Comparison of ENCODE assay signal across 8 mouse cellular contexts in genomic region chr12:70234938-70235484, GRCm38 (mm10). TPM values are rescaled to one million over a fixed set of nuclear protein-coding genes. Genes with fewer than 3 reads are reported as not detected.
DNase-seq lines count a peak whose midpoint lies in the region; ATAC-seq lines count a peak whose summit lies in the region.

No protein-coding gene starts in this region.

- peak overlapping the region; percentile 39 for H3K4me3 ChIP-seq in forebrain, embryonic 16.5 days (replicated peaks; ENCODE audit: low read length)
- H3K4me3 ChIP-seq in hindbrain, embryonic 12.5 days: peak overlapping the region; percentile 28

- peaks cover 12% of the 10 kb centered on the region for H3K4me1 ChIP-seq in forebrain, embryonic 16.5 days (replicated peaks; ENCODE audit: control insufficient read depth, insufficient read depth, low read length)
- peaks cover 8% of the 10 kb centered on the region for H3K4me1 ChIP-seq in hindbrain, embryonic 12.5 days

- H3K27ac ChIP-seq in forebrain, embryonic 16.5 days (ENCODE audit: low read length): peak overlapping the region; percentile 33
- H3K27ac ChIP-seq in hindbrain, embryonic 12.5 days: no peak overlapping the region

- peak; percentile 75 for DNase-seq in left cerebral cortex, adult 18-20 months (ENCODE audit: low spot score in 2 of 2)
- no peak for DNase-seq in left cerebral cortex, postnatal 36 days (ENCODE audit: low spot score in 2 of 2)
- DNase-seq in cerebellum, adult 8-10 months: peak; percentile 65
- peak; percentile 79 for DNase-seq in left cerebral cortex, postnatal 4 days
- DNase-seq in mesoderm, embryonic 11.5 days (ENCODE audit: low read depth, low spot score): peak; percentile 86
- peak; percentile 53 to 68 for DNase-seq in spleen, postnatal 10 days (ENCODE audit: low spot score in 2 of 2)

- H3K9ac ChIP-seq in forebrain, embryonic 16.5 days (replicated peaks; ENCODE audit: low read depth, low read length): peak overlapping the region; percentile 59
- 0 out of 2 replicates have a peak overlapping the region, but pooled peaks have one; percentile 27 for H3K9ac ChIP-seq in hindbrain, embryonic 12.5 days

- H3K36me3 ChIP-seq in forebrain, embryonic 16.5 days (ENCODE audit: control insufficient read depth, insufficient read depth): no peaks in the 10 kb centered on the region
- no peaks in the 10 kb centered on the region for H3K36me3 ChIP-seq in hindbrain, embryonic 12.5 days

- 3% methylated on average over 13 of the region's 13 CpGs for WGBS in forebrain, embryonic 16.5 days
- 10% methylated on average over 13 of the region's 13 CpGs for WGBS in hindbrain, embryonic 12.5 days

- no peaks in the 10 kb centered on the region for H3K9me3 ChIP-seq in forebrain, embryonic 16.5 days (ENCODE audit: control insufficient read depth, low read length)
- H3K9me3 ChIP-seq in hindbrain, embryonic 12.5 days (replicated peaks): no peaks in the 10 kb centered on the region

- H3K4me2 ChIP-seq in forebrain, embryonic 16.5 days (ENCODE audit: low read length): peak overlapping the region; percentile 71
- H3K4me2 ChIP-seq in hindbrain, embryonic 12.5 days (replicated peaks): peak overlapping the region; percentile 55

- no peaks in the 10 kb centered on the region for H3K27me3 ChIP-seq in forebrain, embryonic 16.5 days (replicated peaks; ENCODE audit: control insufficient read depth, insufficient read depth, low read length)
- H3K27me3 ChIP-seq in hindbrain, embryonic 12.5 days: no peaks in the 10 kb centered on the region

- peak; percentile 78 for ATAC-seq in forebrain, embryonic 16.5 days
- peak; percentile 80 for ATAC-seq in hindbrain, embryonic 12.5 days (ENCODE audit: low FRiP score)

- intact Hi-C loops in left cerebral cortex, postnatal 36 days (cut with DNase I): loop anchor here (1.0 to 5.0 kb wide), 2 partner anchors 112 to 195 kb away; partner anchors contain the start of gene Trim9
- intact Hi-C loops in left cerebral cortex, postnatal 4 days (cut with DNase I): loop anchor here (10.0 kb wide), 1 partner anchor 200 kb away; no protein-coding TSS in a partner anchor

RNA-seq across cellular contexts. Expression of gene Pygl, which starts 3.7 kb away (rescaled TPM):
- total RNA-seq in left cerebral cortex, adult 18-20 months (2021): 1 to 10 TPM; 3.8 to 5.8 TPM
- total RNA-seq in left cerebral cortex, postnatal 36 days (2021): 1 to 10 TPM; 2.7 to 4.5 TPM
- 5.1 and 7.0 TPM in 2 replicates for polyA plus RNA-seq in forebrain, embryonic 16.5 days (2015; fragmentation: Nextera tagmentation; extraction: Ambion mirVana)
- 7.0 and 7.6 TPM in 2 replicates for polyA plus RNA-seq in hindbrain, embryonic 12.5 days (2016; fragmentation: Nextera tagmentation; extraction: Ambion mirVana)
- total RNA-seq in left cerebral cortex, postnatal 4 days (2021): 1 to 10 TPM; 3.1 to 4.7 TPM

Comparison
In these comparisons a context has a peak if more than half of its experiments do, and no peak if none do; other contexts are left out.
1. DNase-seq: peak in left cerebral cortex, adult 18-20 months (2 of 2), cerebellum, adult 8-10 months (single experiment), left cerebral cortex, postnatal 4 days (single experiment), mesoderm, embryonic 11.5 days (single experiment) and spleen, postnatal 10 days (2 of 2); none in left cerebral cortex, postnatal 36 days (0 of 2).